Mouse (Mus musculus) cerebral cortex, adult 2 months (tissue): ENCODE data around the gene Mlana.

Experiments used
- WGBS: fragments of 180-500 bp; shearing (Covaris S2); methylation state at CpG from one replicate; pipeline ENCODE4 v1.1.7; 2018; 5-methylcytosine and 5-hydroxymethylcytosine counted together

Gene Mlana

DNA sequence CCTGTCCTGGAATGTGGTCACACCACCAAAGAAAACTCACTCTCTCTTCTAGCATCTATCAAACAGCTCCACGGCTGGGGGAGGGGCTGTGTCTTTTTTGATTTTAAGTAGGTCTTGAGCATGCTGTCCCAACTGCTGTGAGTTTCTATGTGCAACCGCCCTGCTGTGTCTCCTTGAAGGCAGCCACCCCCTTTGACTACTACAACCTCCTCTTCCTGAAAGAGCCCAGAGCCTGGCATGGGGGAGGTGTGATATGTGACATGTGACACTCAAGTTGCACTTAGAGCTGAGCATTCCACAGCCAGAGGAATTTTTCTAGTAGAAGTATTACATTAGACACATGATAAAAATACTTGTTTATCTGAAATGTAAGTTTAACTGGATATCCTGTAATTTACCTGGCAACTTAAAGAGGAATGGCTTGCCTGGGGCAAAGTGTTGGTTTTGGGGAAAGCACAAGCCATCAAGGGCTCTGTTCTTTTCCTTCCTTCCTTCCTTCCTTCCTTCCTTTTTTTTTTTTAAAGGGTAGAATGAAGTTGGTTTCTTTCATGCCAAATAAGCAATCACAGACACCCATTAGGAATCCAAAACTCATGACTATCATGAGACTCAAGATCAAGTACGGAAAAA is at the start of gene Mlana:
Mlana (plus strand) TSS at position 580 of the 630 bp plus-strand sequence.
- WGBS: 54% methylated on average over 3 of the region's 3 CpGs

DNA sequence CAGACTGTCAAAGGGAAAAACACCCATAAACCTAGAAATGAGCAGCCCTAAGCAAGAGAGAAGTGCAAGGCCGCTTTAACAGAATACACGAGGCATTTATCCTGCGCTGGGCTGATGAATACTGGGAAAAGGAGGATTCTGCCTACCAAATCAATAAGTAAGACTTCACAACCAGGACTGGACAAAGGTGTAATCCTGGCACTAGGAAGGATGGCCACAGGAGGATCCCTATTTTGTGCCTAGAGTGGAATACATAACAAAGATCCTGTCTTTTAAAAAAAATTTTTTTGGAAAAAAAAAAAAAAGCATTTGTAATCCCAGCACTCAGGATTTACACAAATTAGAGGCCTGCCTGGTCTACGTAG is 49.1 kb upstream of the Mlana start:
- WGBS: 23% methylated on average over 4 of the region's 4 CpGs

DNA sequence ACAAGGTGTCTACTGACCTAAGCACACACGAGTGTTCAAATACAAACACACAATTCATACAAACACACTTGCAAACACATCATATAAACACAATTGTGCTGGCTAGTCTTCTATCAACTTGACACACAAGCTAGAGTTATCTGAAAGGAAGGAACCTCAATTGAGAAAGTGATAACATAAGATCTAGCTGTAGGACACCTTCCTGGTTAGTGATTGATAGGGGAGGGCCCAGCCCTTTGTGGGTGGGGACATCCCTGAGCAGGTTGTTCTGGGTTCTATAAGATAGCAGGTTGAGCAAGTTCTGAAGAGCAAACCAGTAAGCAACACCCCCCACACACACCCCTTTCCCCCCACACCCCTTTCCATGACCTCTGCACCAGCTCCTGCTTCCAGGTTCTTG is 47.9 kb upstream of the Mlana start:
- 90% methylated on average over 1 of the region's 1 CpGs for WGBS

DNA sequence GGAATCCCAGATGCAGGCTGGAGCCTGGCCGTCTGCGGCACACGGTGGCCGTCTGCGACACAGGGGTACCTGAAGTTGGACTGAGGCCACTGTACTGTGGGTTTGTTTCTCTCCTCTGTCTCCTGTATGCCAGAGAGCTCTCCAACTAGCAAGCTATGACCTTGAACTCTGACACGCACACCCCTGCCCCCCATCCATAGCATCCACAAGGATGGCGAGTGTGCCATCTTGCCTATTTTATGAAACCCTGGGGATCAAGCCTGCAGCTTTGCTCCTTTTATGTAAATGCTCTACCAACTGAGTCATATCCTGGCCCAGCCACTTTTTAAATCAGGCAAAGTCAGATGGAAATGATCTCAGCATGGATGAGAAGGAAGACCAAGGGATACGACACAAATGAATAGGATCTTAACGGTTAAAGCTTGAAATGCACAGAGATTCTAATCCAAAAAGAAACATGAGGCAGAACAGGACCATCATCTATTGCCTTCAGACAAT is 43.8 kb upstream of the Mlana start:
- 82% methylated on average over 9 of the region's 9 CpGs for WGBS

DNA sequence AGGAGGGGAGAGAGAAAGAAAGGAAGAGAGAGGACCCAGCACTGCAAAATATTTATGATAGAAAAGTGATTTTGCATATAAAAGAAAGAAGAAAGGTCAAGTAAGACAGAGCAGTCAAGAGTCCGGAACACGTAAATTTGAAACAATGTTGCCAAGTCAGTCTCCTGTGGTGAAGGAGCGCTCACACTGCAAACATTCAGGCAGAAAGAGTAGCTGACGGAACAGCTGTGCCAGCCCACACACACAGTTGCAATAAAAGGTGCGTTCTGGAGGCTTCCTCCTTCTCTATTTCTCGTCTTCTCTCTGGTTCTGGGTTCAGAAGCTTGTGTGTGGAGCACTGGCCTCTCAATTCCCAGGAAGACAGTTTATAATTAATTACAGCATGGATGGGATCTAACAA is 42.5 kb upstream of the Mlana start:
- 41% methylated on average over 6 of the region's 6 CpGs for WGBS

DNA sequence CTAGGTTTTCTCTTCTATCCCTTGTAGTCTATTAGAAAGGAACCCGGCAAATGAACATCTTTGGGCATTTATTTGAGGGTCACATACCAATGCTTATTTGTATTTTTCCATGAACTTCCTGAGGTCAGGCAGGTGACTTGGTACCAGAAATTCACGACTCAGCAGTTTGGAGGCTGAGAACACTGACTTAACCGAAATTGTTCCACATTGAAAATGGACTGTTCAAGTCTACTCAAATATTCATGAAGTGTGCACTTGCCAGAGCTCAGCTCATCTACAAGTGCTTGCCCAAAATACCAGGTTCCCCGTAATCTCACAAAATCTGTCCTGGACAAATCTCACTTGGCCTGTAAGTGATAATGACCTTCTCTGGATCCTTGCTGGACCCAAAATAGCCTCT is 41.6 kb upstream of the Mlana start:
- 47% methylated on average over 4 of the region's 4 CpGs for WGBS

DNA sequence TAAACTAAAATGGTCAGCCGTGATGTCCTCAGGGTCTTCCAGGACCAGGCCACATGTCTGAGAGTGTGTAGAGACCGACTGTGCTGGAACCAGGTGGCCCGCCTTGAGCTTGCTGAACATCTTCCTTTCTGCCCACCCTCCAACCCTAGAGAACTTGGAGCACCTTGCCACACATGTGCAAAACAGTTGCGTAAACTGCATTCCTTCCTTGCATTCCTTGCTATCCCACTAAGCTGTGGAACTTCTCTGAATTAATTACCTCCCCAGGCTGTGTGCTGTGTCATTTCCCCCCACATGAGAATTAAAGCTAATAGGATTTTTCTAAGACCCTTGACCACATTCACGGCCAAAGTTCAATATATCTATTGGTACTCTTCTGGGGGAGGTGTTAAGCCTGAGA is 41.0 kb upstream of the Mlana start:
- 86% methylated on average over 5 of the region's 5 CpGs for WGBS

DNA sequence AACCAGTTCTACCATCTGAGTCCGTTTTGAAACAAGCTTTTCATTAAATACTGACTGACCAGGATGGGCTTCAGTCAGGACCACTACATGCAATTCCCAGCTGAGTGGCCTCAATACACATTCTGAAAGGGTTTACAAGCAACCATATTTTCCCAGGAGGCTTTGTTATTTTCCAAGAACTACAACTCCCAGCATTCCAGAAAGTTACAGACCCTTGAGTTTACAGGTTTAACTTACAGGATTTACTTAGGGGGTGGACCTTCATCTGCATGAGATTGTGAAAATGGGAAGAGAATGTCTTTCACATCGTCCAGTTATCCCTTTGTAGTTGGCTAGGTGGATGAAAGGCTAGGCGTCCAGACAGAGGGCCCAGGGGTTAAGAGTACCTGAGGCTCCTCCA is 40.6 kb upstream of the Mlana start:
- 75% methylated on average over 3 of the region's 3 CpGs for WGBS

DNA sequence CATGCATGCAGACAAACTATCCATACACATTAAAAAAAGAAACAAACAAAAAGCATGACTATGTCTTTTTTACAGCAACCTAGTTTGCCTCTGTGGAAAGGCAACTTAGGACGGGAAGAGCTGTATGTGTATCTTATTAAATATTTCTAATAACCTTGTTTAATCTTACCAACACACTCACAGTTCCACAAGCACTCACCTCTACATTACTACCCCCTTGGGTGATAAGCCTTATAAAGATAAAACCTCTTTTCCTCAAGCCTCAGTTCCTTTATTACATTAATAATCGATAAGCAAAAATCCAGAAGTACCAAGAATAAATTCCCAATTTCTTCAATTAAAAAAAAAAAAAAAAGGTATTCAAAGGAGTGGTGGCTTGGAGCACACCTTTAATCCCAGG is 40.1 kb upstream of the Mlana start:
- WGBS: 95% methylated on average over 2 of the region's 2 CpGs

DNA sequence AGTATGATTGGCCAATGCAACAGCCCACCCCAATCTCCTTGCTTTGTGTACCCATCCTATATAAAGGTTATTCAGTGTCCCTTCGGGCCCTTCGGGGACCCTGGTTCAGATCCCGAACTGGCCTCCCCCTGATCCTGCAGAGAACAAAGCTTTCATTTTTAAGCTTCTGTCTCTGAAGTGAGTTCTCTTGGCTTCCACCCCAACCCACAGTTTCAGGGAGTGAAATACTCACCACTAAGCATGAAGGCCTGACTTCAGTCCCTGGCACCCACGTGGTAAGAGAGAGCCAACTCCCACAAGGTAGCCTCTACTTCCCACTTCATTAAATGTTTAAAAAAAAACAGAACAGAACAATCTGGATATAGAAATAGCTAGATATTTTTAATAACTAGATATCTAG is 38.8 kb upstream of the Mlana start:
- 75% methylated on average over 4 of the region's 4 CpGs for WGBS

DNA sequence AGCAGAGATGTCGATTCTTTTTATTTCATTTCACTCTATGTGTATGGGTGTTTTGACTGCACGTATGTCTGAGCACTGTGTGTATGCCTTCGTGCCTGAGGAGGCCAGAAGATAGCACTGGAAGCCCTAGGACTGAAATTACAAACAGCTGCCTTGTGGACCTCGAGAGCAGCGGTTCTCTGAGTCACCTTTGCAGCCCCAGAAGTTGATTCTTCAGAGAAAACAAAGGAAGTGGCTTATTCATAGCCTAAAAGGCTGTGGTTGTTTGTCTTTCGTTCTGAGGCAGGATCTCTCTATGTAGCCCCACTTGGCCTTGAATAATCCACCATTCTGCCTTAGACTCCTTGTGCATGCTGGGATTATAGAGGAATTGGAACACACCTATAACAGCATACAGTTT is 37.9 kb upstream of the Mlana start:
- 60% methylated on average over 6 of the region's 6 CpGs for WGBS

DNA sequence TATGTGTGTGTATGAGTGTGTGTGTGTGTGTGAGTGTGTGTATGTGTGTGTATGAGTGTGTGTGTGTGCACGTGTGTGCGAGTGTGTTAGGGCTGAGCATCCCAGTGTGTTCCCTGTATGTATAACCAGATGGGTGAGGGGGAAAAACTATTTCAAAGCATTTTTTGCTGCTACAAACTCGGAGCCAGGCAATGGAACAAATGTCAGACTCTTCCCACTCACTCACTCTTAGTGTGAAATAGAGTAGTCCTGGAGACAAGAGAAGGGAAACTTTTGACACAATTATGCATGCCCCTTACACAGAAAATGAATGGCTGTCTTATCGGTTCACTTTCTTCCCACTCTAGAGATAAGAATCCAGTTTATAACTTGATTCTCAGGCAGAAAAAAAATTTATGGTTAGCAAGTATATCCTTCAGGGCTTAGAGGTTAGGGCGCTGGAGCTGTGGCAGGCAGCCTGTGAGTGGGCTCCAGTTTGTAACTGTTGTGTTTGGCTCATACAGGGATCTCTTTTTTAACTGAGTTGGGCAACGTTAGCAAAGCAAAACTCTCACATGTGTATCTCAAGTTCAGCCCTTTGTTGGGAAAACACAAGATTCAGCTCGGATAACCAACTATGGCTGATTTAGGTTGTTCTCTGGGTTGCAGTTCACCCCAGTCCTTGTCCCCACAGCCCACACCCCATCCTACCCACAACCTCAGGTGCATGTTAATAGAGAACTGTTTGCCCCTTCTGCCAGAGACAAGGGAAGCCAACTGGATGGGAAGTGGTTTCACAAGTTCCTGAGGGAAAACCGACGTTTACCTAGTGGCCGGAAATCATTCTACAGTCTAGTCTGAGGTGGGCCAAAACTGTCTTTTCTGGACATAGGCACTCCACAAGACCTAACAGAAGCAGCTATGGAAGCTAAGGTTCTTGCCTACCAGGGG is 36.5 kb upstream of the Mlana start:
- 51% methylated on average over 10 of the region's 10 CpGs for WGBS

DNA sequence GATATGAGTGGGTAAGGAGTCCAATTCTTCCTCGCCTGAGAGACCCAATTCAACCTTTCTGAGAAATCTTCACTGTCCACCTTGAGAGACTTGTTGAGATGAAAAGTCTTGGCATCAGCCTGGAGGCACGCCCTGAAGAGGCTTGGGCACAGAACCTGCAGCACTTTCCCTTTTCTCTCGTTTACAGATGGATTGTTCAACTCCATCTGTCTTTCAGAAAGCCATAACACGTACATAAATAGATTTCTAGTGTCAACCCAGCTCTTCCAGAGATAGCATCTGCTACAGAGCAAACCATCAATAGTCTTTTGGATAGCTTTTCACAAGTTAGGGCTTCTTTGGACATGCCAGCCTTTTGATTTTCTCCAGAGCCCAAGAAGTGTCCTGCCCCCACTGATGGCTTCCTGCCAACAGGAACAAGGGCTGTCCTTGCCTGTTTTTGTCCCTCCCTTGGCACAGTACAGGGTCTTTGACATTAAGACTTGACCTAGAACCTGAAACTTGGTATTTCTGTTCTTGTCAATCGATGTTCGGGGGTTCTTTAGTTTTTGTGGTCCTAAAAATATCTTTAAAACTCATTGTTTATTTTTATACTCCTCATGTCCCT is 35.5 kb upstream of the Mlana start:
- 52% methylated on average over 6 of the region's 6 CpGs for WGBS

DNA sequence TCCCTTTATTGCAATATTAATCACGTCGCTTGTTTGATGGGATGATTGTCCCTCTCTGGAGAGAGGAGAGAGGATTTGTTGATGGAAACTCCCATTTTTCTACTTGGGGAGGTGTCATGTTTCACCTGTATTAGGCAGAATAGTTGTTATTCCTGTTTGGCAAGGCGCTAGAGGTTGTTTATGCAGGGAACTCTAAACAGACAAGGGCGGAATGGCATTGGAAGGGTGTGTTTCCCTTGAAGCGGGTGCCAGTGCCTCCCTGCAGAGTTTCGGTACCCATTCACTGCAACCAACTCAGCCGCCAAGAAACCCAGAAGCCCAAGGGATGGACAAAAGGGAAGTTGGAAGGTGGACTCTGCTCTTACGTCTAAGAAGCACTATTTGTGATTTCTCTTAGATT is 33.8 kb upstream of the Mlana start:
- 77% methylated on average over 8 of the region's 8 CpGs for WGBS

DNA sequence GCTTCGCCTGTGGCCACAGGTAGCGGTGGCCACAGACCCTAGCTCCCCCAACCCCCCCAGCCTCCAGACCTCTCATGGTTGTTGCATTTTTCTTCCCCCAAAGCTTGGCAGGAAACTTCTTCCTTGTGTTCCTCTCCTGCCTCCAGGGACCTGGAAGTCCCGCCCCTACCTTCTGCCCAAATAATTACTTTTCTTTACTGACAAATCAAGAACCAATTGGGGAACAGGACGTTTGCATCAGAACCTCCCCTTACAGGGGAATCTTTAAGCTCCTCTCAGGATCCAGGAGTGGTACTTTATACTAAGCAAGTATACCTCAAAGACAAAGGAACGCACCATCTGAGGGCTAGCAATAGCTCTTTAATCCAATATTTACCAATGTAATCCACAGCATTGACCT is 32.7 kb upstream of the Mlana start:
- WGBS: 82% methylated on average over 5 of the region's 5 CpGs

DNA sequence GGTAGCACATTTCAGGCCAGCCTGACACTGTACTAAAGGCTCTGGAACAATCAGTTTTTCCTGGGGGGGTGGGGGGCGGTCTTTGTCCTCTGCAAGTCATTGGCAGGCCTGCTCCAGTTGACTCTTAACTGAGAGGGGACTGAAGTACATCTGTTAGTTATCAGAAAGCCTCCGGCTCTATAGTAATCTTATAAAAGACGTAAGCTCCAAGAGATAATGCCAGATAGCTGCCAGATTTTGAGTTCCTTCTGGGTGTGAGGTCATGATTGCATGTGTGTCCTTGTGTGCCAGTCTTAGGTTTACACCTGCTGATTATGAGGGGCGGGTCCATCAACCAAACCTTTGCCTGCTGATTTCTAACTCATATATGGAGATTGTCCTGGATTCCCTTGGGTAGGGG is 31.5 kb upstream of the Mlana start:
- WGBS: 92% methylated on average over 4 of the region's 4 CpGs

DNA sequence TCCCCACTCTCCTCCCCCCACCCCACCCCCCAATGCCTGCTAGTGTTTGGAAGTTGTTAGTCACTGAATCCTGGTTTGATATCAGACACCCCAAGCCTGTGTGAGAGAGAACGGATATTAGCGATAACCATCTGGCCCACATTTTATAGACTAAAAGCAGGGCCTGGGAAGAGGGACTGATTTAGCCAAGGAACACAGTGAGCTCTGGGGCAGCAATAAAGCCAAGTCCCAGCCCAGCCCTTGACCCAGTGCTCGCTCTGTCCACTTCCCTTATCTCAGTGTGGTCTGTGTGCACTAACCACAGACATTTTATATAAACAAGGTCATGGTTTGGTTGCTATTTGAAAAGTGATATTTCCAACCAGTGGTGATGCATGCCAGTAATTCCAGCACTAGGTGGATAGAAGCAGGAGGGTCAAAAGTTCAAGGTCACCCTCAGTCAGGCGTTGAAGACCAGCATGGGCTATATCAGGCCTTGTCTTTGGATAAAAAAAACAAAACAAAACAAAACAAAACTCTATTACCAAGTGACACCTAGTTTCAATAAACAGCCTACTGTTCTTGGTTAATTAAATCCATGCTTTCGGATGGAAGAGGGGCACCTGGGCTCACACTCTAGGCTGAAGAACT is 30.5 kb upstream of the Mlana start:
- WGBS: 90% methylated on average over 5 of the region's 5 CpGs

DNA sequence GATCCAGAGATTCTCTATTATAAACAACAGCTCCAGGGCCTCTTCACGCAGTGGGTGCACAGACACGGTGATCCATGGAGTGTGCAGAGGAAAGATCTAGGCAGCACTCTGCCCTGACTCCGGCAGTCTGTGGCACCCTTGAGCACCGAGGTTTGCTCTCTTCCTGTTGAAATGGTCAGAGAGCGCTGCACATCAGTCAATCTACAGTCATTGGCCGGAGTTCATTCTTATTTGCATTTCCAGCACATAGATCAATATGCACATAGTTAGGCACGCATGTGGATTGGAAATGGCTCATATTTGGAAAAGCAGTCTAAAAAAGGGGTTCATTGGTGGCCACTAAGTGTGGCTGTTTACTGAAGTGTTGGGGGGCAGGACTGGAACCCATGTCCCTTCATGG is 29.5 kb upstream of the Mlana start:
- WGBS: 94% methylated on average over 7 of the region's 7 CpGs

DNA sequence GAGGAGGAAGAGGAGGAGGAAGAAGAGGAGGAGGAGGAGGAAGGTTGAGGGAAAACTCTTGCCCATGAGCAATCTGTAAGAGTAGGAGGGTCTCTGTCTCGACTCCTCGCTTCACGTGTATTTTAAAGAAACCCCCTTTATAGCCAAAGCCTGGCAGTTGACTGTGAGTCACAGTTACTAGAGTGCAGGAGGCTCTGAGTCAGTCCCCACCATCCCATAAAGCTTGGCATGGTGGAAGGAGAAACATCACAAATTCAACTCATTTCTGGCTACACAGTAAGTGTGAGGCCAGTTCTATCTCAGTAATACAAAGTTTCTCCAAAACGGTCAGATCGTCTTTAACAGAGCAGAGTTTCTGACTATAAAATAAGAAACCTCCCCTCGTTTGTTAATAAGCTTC is 27.4 kb upstream of the Mlana start:
- WGBS: 52% methylated on average over 6 of the region's 6 CpGs

DNA sequence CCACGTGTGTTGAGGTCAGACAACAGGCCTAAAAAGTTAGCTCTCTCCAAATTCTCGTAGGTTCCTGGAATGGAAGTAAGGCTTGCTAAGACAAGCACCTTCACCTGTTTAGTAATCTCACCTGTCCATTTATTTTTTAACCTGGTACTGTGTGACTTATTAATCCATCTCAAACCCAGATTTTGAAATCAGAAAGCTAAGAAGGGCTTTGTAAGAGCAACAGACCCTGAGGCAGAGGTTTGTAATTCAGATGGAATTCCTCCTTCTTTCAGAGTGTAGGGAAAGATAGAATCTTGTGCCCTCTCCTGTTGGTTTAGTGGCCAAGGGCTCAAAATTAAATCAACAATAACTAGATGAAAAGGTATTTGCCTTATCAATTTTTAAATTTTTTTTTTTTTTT is 26.5 kb upstream of the Mlana start:
- WGBS: 92% methylated on average over 2 of the region's 2 CpGs

DNA sequence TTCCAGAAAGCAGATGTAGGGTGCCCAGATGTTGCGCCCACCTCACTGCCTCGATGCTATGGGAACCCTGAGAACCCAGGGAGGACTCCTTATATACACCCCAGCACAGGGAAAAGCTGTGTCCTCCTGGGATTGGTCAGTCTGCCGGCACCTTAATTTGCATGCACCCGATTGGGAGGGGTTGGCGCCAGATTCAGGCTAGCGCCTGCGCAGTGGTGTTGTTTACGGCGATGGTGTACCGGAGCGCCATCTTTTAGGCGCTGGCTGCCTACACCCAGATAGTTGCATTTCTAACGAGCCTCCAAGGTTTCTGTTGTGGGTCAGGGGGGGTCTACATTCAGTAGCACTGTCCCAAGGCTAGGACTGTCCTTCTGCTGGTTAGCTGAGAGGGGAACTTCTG is 25.0 kb upstream of the Mlana start:
- WGBS: 82% methylated on average over 13 of the region's 13 CpGs

DNA sequence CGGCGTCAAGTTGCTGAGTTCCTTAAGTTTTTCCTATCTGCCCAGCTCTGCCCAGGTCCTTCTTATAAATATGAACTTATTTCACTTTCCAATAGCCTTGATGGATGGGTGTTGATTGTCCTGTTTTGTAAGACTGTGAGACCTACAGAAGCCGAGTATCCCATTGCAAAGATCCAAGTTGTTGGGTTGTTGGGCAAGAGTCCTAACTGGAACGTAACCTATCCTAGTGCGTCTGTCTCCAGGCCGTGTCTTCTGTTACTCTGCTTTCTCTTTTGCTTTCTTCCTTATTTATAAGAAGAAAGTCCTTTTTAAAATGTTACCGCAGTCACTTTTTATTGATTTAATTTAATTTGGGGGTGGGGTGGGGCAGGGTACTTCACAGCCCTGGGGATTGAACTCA is 22.7 kb upstream of the Mlana start:
- 94% methylated on average over 7 of the region's 7 CpGs for WGBS
